Mouse (Mus musculus) thymus, adult 18-20 months (tissue): Measurements from ENCODE around the gene Mrtfb.

ENCODE experiments used
- DNase-seq, 2 experiments: peaks; one replicate each; pipeline ENCODE4 v3.0.0; 2022; ENCODE audit warnings: mixed read lengths in 2 of 2

The Mrtfb gene

DNA sequence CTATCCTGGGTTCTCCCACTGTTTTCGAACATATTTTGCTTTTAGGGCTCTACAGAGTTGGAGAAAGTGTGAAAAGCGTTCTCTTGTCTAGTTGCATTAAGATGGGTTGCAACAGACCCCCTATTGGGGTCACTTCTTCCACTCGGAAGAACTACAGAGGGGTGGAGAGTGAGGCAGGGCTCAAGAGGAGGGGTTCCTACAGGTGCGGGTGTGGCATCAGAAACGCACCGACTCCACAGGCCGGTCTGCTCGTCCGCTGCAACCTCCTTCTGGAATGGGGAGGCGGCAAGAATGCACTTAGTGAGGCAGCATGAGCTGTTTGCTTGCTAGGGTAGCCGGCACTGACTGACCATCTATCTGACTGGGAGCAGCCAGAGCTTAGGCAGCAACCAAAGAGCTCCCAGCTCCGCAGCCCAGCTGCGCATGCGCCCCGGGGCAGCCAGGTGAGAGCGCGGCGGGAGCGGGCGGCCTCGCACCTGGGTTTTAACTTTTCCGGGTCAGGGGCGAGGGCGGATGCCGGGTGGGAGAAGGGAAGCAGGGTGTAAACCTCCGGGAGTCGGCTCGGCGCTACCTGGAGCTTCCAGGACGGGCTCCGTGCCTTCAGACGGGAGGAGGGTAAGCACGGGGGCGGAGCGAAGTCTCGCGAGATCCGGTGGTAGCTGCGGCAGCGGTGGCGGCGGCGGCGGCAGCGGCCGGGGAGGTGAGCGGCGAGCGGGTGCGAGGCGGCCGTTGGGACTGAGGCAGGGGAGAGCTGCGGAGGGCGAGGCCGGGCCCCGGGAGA lies at the start of gene Mrtfb:
Mrtfb (plus strand) TSS at position 627 of the 781 bp plus-strand sequence.
- DNase-seq, result peak; percentile 76 to 77

DNA sequence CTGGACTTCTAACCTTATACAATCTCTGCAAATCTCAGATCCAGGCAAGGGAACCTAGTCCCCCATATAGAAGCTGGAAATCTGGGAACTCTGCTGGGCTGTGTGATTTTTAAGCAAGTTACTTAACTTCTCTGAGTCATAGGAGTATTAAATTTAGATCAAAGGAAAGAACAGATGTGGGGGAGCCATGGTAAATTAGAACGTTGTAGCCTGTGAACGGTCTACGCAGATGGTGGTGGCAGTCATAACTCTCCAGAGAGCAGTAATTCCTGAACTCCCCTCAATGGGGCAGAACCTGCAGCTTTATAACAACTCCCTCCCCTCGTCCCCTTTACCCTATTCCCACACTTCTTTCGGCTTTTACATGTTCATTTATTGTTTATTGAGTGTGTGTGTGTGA lies 48.6 kb upstream of the Mrtfb start:
- DNase-seq, result no peak

DNA sequence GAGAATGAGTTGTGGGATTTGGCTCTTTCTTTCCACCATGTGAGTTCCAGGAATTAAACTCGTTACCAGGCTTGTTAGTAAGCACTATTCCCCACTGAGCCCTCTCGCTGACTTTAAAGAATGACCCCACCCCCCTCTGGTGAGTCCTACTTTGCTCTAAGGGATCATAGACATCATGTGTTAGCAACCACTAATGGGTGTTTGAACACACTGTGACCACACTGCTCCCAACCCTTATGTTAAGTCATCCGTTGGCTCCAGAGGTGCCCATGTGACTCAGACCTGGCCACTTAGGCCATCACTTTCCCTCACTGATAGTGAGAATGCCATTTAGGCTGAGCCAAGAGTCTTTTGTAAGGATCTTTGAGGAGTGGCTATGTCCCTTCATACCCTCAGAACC lies 48.2 kb upstream of the Mrtfb start:
- no peak for DNase-seq

GRCm38 (mm10) chr16:13212781-13213180 lies 43.5 kb upstream of the Mrtfb start:
- DNase-seq, result no peak

DNA sequence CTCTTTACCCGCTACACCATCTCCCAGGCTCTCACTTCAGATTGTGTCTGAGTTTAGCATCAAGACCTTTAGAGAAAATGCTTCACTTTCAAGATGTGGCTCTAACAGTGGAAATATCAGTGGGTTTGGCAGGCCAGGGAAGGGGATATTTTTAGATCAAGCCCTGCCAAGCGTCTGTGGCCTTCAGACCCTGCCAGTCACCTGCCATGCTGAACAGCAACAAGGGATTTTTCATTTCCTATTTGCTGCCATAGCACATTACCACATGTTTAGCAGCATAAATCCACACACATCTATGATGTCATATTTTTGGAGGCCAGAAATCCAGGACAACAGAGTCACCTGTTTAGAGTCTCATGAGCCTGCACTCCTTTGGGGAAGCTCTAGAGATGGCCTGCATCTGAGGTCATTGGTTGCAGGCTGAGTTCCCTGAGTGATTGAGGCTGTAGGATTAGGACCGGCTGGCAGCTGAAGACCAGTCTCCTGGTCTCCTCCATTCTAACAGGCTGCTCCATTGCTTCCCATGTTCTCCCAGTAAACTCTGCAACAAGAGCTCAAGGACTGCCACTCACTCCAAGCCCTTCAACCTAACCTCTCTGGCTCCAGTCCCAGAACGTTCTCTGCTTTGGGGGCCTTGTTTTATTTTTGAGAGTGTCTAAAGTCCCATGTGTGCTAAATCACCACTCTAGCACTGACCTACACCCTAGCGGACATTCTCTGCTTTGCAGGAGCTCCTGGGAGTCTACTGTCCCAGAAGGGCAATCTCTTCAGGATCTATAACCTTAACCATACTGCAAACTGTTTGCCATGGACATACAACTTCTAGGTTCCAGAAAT lies 39.9 kb upstream of the Mrtfb start:
- DNase-seq, result no peak

GRCm38 (mm10) chr16:13217951-13218350 lies 38.3 kb upstream of the Mrtfb start:
- DNase-seq, result no peak

- DNase-seq, result no peak
These were observed 34.8 kb upstream of the Mrtfb start for GRCm38 (mm10) chr16:13221475-13221874.

- DNase-seq, result no peak
These were observed 24.2 kb upstream of the Mrtfb start for GRCm38 (mm10) chr16:13232043-13232442.

DNA sequence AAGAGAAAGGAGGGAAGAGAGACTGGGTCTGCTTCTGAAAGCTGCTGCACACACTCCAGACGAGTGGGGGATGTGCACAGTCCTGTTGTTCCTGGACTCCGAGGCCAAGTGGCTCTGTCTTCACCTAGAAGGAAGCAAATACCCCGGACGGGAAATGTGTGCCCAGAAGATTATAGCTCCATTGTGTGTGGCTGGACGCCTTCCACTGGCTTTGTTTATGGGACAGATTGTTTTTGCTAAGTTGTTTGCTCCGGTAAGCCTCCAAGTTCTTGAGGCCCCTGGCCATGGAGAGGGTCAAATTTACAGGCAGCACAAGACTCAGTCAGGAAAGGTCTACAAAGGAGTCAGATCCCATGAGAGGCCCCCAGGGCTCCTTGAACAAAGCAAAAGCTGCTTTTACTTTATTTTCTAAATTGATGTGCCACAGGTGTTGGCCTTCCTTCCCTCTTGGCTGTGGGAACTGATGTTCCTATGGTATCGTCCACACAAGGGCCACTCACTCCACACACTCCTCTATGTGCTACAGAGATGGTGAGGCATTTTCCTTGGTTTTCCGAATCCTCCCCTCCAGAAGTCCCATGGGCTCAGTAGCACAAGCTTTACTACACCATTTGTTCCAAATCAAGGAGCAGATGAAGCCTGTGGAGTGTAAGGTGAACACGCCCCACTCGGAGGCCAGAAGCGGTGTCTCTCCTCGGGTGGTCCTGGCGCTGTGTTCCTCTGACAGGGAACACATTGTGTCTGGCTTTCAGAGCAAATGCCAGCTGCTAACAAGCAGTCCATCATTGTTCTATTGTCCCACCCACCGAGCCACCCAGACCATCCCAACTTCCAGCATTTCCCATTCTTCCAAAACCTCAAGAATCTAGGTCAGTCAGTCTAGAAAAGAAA lies 23.1 kb upstream of the Mrtfb start:
- DNase-seq, result no peak

DNA sequence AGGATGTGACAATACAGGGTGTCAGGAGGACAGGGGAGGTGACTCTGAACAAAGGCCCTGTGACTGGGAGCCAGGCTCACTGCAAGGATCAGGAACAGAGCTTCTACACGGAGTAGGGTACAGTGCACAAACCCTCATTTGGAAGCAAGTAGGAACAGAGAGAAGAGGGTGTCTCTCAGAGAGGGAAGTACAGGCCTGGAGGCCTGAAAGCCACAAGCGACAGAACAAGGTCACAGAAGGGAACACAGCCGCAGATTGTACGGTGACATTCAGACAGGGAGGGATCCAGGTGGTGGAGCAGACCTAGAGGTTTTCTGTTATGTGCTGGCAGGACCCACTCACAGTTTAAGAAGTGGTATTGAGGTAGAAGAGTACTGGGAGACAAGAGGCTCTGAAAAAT lies 17.2 kb upstream of the Mrtfb start:
- no peak for DNase-seq

- no peak for DNase-seq
These were observed 16.7 kb upstream of the Mrtfb start for GRCm38 (mm10) chr16:13239544-13239943.

DNA sequence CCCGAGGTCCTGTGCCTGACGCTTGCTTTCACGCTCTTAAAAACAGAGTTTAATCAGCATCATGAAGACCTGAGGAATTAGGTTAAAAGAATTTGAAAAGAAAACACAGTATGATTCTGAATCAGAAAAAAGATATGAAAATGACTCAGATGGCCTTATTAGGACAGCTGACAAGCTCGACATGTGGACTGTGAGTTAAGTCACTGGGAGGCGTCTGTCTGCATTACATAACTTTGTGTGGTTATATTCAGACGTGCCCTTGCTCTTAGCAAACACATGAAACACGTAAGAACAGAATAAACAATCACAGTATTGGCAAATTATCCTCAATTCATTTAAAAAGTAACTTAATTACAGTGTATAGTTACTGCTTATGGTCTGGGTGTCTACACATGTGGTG lies 16.0 kb upstream of the Mrtfb start:
- DNase-seq, result no peak

- no peak for DNase-seq
These were observed 10.6 kb upstream of the Mrtfb start for GRCm38 (mm10) chr16:13245658-13246057.

DNA sequence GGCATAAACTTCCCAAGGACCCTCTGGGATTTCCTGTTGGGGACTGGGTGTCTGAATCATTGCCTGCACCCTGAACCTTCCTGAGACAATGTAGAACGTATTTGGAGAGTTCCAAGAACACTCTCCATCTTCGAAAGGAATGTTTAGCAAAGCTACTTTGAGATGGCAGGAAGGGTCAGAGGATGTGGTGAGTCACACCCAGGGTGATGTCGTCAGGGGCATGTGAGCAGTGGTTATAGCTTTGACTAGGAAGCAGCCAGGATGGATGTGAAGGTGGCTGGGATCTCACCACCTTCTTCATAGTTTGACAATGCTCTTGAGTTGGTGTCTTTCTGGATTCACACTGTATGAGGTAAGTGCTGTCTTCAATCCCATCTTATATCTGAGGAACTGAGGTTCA lies 9.4 kb upstream of the Mrtfb start:
- no peak for DNase-seq

GRCm38 (mm10) chr16:13250061-13250460 lies 6.2 kb upstream of the Mrtfb start:
- DNase-seq, result no peak

- peak; percentile 32 to 33 for DNase-seq
These were observed 616 bp downstream of the Mrtfb start for GRCm38 (mm10) chr16:13256667-13257527.

DNA sequence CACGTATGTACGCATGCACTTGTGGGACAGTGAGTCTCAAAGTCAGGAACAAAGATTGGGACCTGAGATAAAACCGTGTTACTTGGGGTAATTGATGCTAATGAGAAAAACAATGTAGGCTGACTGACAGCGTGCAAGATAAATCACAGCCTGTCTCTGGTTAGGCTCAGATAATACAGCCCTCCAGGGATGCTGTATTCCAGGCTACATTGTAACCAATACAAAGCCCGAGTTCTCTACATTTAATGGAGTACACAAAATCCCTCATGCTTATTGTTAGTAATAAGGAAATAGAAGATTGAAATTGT lies 1.2 kb downstream of the Mrtfb start:
- no peak for DNase-seq

GRCm38 (mm10) chr16:13259026-13259425 lies 2.7 kb downstream of the Mrtfb start:
- DNase-seq, result no peak

DNA sequence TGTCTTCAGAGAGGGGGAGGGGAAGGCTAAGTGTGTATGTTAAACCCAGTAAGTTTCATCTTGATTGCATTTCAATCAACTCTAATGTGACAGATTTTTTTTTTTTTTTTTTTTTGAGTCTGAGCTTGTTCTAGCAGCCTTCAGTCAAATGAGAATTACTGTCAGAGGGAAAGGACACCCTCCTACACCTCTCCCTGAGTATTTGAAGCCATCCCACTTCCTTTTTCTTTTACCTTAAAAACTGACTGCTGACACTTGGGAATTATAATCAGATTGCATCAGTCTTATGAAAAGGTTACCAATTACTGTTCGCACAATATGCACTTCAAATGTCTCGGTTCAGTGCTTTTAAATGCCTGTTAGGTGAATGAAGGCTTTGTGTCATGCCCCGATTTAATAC lies 10.0 kb downstream of the Mrtfb start:
- DNase-seq, result no peak

DNA sequence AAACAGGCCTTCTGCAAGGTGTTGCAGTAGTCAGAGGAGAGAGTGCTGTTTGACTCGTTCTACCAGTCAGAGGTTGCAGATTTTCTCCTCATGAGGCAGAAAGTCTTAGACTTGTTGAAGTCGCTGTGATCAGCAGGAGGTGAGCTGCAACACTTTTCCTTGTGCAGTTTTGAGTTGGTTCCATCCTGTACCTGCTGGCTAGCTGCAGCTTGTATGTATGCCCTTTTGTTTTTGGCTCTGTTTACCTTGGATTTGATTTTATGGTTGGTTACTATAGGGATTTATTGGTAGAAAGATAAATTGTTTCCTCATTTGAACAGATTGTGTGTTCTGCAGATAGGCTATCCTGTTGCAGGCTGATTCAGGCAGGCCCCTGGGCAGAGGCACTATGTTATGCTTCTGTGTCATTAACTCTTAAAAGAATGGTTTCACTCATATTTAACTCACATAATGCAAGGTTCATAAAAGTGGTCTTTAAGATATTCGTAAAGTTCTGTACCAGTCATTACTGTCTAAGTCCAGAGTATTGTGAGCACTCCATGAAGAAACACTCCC lies 11.1 kb downstream of the Mrtfb start:
- DNase-seq, result no peak

- DNase-seq, result no peak
These were observed 13.1 kb downstream of the Mrtfb start for GRCm38 (mm10) chr16:13269426-13269825.

GRCm38 (mm10) chr16:13276258-13276657 lies 20.0 kb downstream of the Mrtfb start:
- DNase-seq, result no peak
